Mouse (Mus musculus) cortical plate, adult 2 months (tissue): ENCODE measurements at regions not wholly inside any gene's neighbourhood (a gene's known extent, or its start where the extent isn't known, plus 50 kb on each side); places are given as distances from the start of the nearest gene placed in this dataset.

Experiments
- CTCF ChIP-seq: fragments of 200-500 bp; IDR thresholded peaks from 2 replicates; pipeline ENCODE4 v1.5.1; 2011; ENCODE audit warnings: mild to moderate bottlenecking, control low read depth, low read length; ENCODE audit not compliant: insufficient read depth; ENCODE audit errors: extremely low read depth
- POLR2A ChIP-seq: fragments of 200-500 bp; IDR thresholded peaks from 2 replicates; pipeline ENCODE4 v1.6.1; 2011; ENCODE audit warnings: mild to moderate bottlenecking, low read length, control low read depth; ENCODE audit not compliant: insufficient read depth; ENCODE audit errors: extremely low read depth

DNA sequence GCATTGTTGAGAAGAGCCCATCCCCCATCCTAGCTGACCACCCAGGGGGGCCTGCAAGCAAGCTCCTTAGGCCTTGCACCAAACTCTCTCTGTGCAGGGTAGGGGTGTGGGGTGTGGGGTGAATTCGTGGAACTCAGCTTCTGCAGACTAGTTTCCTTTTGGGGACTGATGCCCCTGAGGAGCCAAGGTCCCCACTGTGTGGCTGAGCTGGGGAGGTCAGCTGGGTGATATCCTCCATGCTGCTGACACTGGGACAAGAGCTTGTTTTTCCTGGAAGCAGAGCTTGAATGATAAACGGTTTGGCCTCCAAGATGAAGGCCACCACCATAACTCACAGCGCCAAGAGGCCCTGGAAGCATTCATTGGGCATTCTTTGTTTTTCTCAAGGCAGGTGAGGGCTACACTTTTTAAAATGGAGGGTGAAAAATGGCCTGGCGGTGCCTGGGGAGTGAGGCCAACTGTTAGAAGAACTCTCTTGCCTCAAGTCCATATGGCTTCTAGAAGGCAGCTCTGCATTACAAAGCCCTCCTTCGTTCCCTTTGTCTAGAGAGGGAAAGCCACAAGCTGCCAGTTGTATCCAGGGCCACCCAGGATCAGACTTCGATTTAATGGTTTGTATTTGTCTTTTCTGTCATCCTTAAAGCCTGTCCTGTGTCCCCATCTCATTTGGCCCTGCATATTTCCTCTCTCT, 98.8 kb downstream of the Tle3 start:
- no peak for TF ChIP-seq POLR2A
- TF ChIP-seq CTCF: no peak
